Mouse (Mus musculus) forebrain, postnatal 0 days (tissue): ENCODE measurements around the gene Agbl5. TPM values are rescaled to one million over a fixed set of nuclear protein-coding genes. Genes with fewer than 3 reads are reported as not detected.
A peak's percentile ranks its signal among the peaks of the same experiment; 100 is the strongest.

ENCODE experiments used
- ATAC-seq: fragments of 200-750 bp; cut with Nextera tagmentation; 2 replicates; pipeline ENCODE4 v1.8.0; 2017; ENCODE audit warnings: mild to moderate bottlenecking, moderate library complexity
- DNase-seq: peaks from one replicate; pipeline ENCODE4 v3.0.0-alpha.2; 2015
- H3K27ac ChIP-seq: fragments of 300-500 bp; sonication (generic); 2 replicates; pipeline ENCODE4 v1.5.1; 2014; ENCODE audit warnings: low read depth, mild to moderate bottlenecking, antibody characterized with exemption, low read length, moderate library complexity, mixed read lengths
- H3K27me3 ChIP-seq: fragments of 300-500 bp; sonication (generic); 2 replicates; pipeline ENCODE4 v1.6.1; 2014; ENCODE audit warnings: mild to moderate bottlenecking, low read length, mixed read lengths; ENCODE audit not compliant: insufficient read depth
- H3K36me3 ChIP-seq: fragments of 300-500 bp; sonication (generic); 2 replicates; pipeline ENCODE4 v1.6.1; 2014; ENCODE audit warnings: mild to moderate bottlenecking, moderate library complexity; ENCODE audit not compliant: insufficient read depth
- H3K4me1 ChIP-seq: fragments of 300-500 bp; sonication (generic); 2 replicates; pipeline ENCODE4 v1.6.1; 2014; ENCODE audit warnings: antibody characterized with exemption; ENCODE audit not compliant: insufficient read depth
- H3K4me2 ChIP-seq: fragments of 300-500 bp; sonication (generic); 2 replicates; pipeline ENCODE4 v1.6.1; 2014; ENCODE audit warnings: low read depth, mild to moderate bottlenecking, moderate library complexity
- H3K4me3 ChIP-seq: fragments of 300-500 bp; sonication (generic); 2 replicates; pipeline ENCODE4 v1.5.1; 2014; ENCODE audit warnings: low read depth, low read length, mixed read lengths
- H3K9ac ChIP-seq: fragments of 300-500 bp; sonication (generic); 2 replicates; pipeline ENCODE4 v1.6.1; 2014; ENCODE audit warnings: mild to moderate bottlenecking
- H3K9me3 ChIP-seq: fragments of 300-500 bp; sonication (generic); 2 replicates; pipeline ENCODE4 v1.6.1; 2016; ENCODE audit warnings: low read length
- CTCF ChIP-seq: sonication (generic); IDR thresholded peaks from 2 replicates; pipeline ENCODE4 v1.5.1; 2016; ENCODE audit warnings: antibody characterized with exemption, control low read depth, low read depth
- WGBS: fragments of 180-500 bp; shearing (Covaris S2); extraction: QIAGEN DNeasy Blood & Tissue Kit; methylation state at CpG from one replicate; pipeline ENCODE4 v1.1.7; 2014; 5-methylcytosine and 5-hydroxymethylcytosine counted together
- polyA plus RNA-seq: library from polyadenylated mRNA; unstranded; fragments of >200 nt; fragmentation: Nextera tagmentation; extraction: Ambion mirVana; gene quantifications from 2 replicates; pipeline ENCODE4 v1.2.1, GENCODE M21; 2015
- total RNA-seq: library from RNA; depleted of rRNA; stranded (reverse); fragments of >200 nt; gene quantifications from 2 replicates; pipeline ENCODE4 v1.2.3, GENCODE M21; 2014

The Agbl5 gene
- total and polyA plus RNA-seq, 2 experiments from 2014 or later, result 21.5 to 52.2 TPM

DNA sequence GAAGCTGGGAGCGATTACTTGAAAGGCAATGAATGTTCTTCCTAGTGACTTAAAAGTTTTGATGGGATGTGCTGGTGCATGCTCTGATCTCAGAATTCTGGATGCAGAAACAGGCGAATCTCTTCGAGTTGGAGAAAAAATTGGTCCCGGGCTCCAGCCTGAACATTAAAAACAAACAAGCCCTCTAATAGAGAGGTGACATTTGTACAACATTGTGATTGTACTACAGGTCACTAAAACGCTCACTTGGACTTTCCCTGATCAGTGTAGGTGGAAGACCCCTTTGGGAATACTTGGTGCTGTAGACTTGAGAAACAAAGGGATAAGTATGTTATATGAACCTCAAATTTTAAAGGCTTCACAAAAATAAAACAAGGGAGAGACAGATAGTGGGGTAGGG lies 1.8 kb upstream of the Agbl5 start:
- Histone ChIP-seq H3K36me3 (peaks cover 11% of the 10 kb centered on the region), H3K4me3 (peak overlapping the region; percentile 85), H3K4me1 (peaks cover 9% of the 10 kb centered on the region), H3K9ac (peak overlapping the region; percentile 90), H3K4me2 (peak overlapping the region; percentile 85), H3K27me3 (no peaks in the 10 kb centered on the region), H3K27ac (peak overlapping the region; percentile 98), H3K9me3 (no peaks in the 10 kb centered on the region)
- no peak for TF ChIP-seq CTCF
- ATAC-seq (no peak), DNase-seq (peak; percentile 35)
- WGBS, result 21% methylated on average over 5 of the region's 5 CpGs

DNA sequence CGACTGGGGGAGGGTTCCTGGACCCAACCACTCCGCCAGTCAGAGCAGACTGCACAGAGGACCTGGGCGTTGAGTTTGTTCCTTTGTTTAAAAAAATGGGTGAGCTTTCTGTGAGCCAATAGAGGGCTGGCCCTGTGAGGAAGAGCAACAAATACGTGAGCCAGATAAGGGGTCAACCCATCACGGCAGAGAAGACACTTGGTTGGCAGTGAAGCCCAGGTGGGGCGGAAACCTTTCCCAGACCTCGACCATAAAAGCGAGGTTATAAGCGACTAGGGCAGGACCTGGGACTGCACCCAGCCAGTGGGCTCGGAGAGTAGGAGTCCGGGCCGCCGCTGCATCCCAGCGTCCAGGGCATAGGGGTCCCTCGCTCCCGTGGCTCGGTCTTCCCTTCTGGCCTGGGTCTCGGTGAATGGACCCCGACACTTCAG lies 1.1 kb upstream of the Agbl5 start:
- Histone ChIP-seq H3K36me3 (peaks cover 17% of the 10 kb centered on the region), H3K4me1 (peaks cover 9% of the 10 kb centered on the region), H3K9ac (peak overlapping the region; percentile 90), H3K4me3 (peak overlapping the region; percentile 85), H3K27me3 (no peaks in the 10 kb centered on the region), H3K9me3 (no peaks in the 10 kb centered on the region), H3K27ac (peak overlapping the region; percentile 98), H3K4me2 (peak overlapping the region; percentile 85)
- ATAC-seq (peak; percentile 42), DNase-seq (peak; percentile 85)
- no peak for TF ChIP-seq CTCF
- 2% methylated on average over 19 of the region's 19 CpGs for WGBS

GRCm38 (mm10) chr5:30887858-30888336 lies 597 bp upstream of the Agbl5 start:
- WGBS, result 2% methylated on average over 28 of the region's 28 CpGs
- no peaks in the 10 kb centered on the region for H3K9me3 ChIP-seq
- H3K4me3 ChIP-seq, result peak overlapping the region; percentile 85
- H3K9ac ChIP-seq, result peak overlapping the region; percentile 90
- ATAC-seq, result peak; percentile 79
- peaks cover 9% of the 10 kb centered on the region for H3K4me1 ChIP-seq
- peak overlapping the region; percentile 98 for H3K27ac ChIP-seq
- peak; percentile 99 for DNase-seq
- H3K4me2 ChIP-seq, result peak overlapping the region; percentile 85
- no peaks in the 10 kb centered on the region for H3K27me3 ChIP-seq
- peaks cover 22% of the 10 kb centered on the region for H3K36me3 ChIP-seq
- TF ChIP-seq CTCF, result no peak

GRCm38 (mm10) chr5:30889088-30889754 lies 727 bp downstream of the Agbl5 start:
- peak overlapping the region; percentile 98 for H3K27ac ChIP-seq
- H3K4me2 ChIP-seq, result peak overlapping the region; percentile 85
- peaks cover 9% of the 10 kb centered on the region for H3K4me1 ChIP-seq
- ATAC-seq (no peak; the same call in 1 of the 2 replicates), DNase-seq (peak; percentile 68)
- TF ChIP-seq CTCF, result no peak
- H3K4me3 ChIP-seq, result peak overlapping the region; percentile 85
- 1% methylated on average over 40 of the region's 42 CpGs for WGBS
- no peaks in the 10 kb centered on the region for H3K27me3 ChIP-seq
- peaks cover 36% of the 10 kb centered on the region for H3K36me3 ChIP-seq
- H3K9me3 ChIP-seq, result no peaks in the 10 kb centered on the region
- peak overlapping the region; percentile 90 for H3K9ac ChIP-seq

GRCm38 (mm10) chr5:30890375-30890774 lies 1.9 kb downstream of the Agbl5 start:
- TF ChIP-seq CTCF, result no peak
- H3K9ac ChIP-seq, result 0 out of 2 replicates have a peak overlapping the region, but pooled peaks have one; percentile 90
- no peaks in the 10 kb centered on the region for H3K27me3 ChIP-seq
- WGBS, result 86% methylated on average over 7 of the region's 7 CpGs
- H3K9me3 ChIP-seq, result no peaks in the 10 kb centered on the region
- peaks cover 47% of the 10 kb centered on the region for H3K36me3 ChIP-seq
- peak overlapping the region; percentile 98; the same call in 1 of the 2 replicates for H3K27ac ChIP-seq
- H3K4me2 ChIP-seq, result peak overlapping the region; percentile 85
- peak overlapping the region; percentile 85 for H3K4me3 ChIP-seq
- DNase-seq (no peak), ATAC-seq (no peak)
- H3K4me1 ChIP-seq, result peaks cover 9% of the 10 kb centered on the region

- DNase-seq (no peak), ATAC-seq (no peak)
- Histone ChIP-seq H3K4me2 (no peak overlapping the region), H3K9me3 (no peaks in the 10 kb centered on the region), H3K9ac (no peak overlapping the region), H3K27me3 (no peaks in the 10 kb centered on the region), H3K36me3 (peaks cover 52% of the 10 kb centered on the region), H3K27ac (no peak overlapping the region), H3K4me3 (no peak overlapping the region), H3K4me1 (0 out of 2 replicates have a peak, but pooled peaks cover 4% of the 10 kb centered on the region)
- no peak for TF ChIP-seq CTCF
- WGBS, result 92% methylated on average over 5 of the region's 5 CpGs
Measured at GRCm38 (mm10) chr5:30901860-30902259, 13.4 kb downstream of the Agbl5 start.

GRCm38 (mm10) chr5:30907413-30908059 lies 19.0 kb downstream of the Agbl5 start, which contains the start of gene Ost4:
Gene Ost4 (minus strand): TSS chr5:30907788.
- Histone ChIP-seq H3K9ac (peak within 1 kb of the TSS; percentile 84), H3K9me3 (no peaks in the 10 kb centered on the region), H3K27me3 (no peaks in the 10 kb centered on the region), H3K36me3 (peaks cover 36% of the 10 kb centered on the region), H3K4me1 (peaks cover 10% of the 10 kb centered on the region), H3K4me2 (peak within 1 kb of the TSS; percentile 96), H3K27ac (peak within 1 kb of the TSS; percentile 82), H3K4me3 (peak within 1 kb of the TSS; percentile 69)
- no peak for TF ChIP-seq CTCF
- DNase-seq (peak; percentile 96), ATAC-seq (peak; percentile 98)
- WGBS, result 2% methylated on average over 58 of the region's 58 CpGs
